Mouse (Mus musculus) liver, embryonic 12.5 days (tissue): ENCODE results near the gene Enoph1. TPM values are rescaled to one million over a fixed set of nuclear protein-coding genes. Genes with fewer than 3 reads are reported as not detected.

Experiments used
- ATAC-seq: fragments of 200-750 bp; cut with Nextera tagmentation; 2 replicates; pipeline ENCODE4 v1.8.0; 2017; ENCODE audit warnings: moderate number of reproducible peaks, mild to moderate bottlenecking, moderate library complexity
- H3K27ac ChIP-seq: fragments of 300-500 bp; sonication (generic); 2 replicates; pipeline ENCODE4 v1.5.1; 2016; ENCODE audit warnings: mild to moderate bottlenecking
- H3K27me3 ChIP-seq: fragments of 300-500 bp; sonication (generic); replicated peaks from 2 replicates; pipeline ENCODE4 v1.6.1; 2016; ENCODE audit warnings: mild to moderate bottlenecking, moderate library complexity
- H3K36me3 ChIP-seq: fragments of 300-500 bp; sonication (generic); 2 replicates; pipeline ENCODE4 v1.6.1; 2016; ENCODE audit warnings: mild to moderate bottlenecking, moderate library complexity
- H3K4me1 ChIP-seq: fragments of 300-500 bp; sonication (generic); 2 replicates; pipeline ENCODE4 v1.6.1; 2016
- H3K4me2 ChIP-seq: fragments of 300-500 bp; sonication (generic); 2 replicates; pipeline ENCODE4 v1.6.1; 2016; ENCODE audit warnings: mild to moderate bottlenecking, moderate library complexity
- H3K4me3 ChIP-seq: fragments of 300-500 bp; sonication (generic); 2 replicates; pipeline ENCODE4 v1.5.1; 2016; ENCODE audit warnings: mild to moderate bottlenecking, moderate library complexity
- H3K9ac ChIP-seq: fragments of 300-500 bp; sonication (generic); 2 replicates; pipeline ENCODE4 v1.6.1; 2016; ENCODE audit warnings: mild to moderate bottlenecking, moderate library complexity
- H3K9me3 ChIP-seq: fragments of 300-500 bp; sonication (generic); replicated peaks from 2 replicates; pipeline ENCODE4 v1.6.1; 2016; ENCODE audit warnings: mild to moderate bottlenecking, moderate library complexity
- WGBS: fragments of 180-500 bp; shearing (Covaris S2); methylation state at CpG from one replicate; pipeline ENCODE4 v1.1.7; 2016; ENCODE audit not compliant: insufficient replicate concordance; 5-methylcytosine and 5-hydroxymethylcytosine counted together
- polyA plus RNA-seq: library from polyadenylated mRNA; unstranded; fragments of >200 nt; fragmentation: Nextera tagmentation; extraction: Ambion mirVana; gene quantifications from 2 replicates; pipeline ENCODE4 v1.2.1, GENCODE M21; 2016

The Enoph1 gene
- polyA plus RNA-seq, 1 experiment from 2014 or later = 33.8 TPM

GRCm38 (mm10) chr5:100042467-100042866, 2.7 kb downstream of the Enoph1 start:
- Histone ChIP-seq H3K27me3 (no peaks in the 10 kb centered on the region), H3K4me3 (no peak overlapping the region), H3K4me1 (peaks cover 55% of the 10 kb centered on the region), H3K9ac (no peak overlapping the region), H3K4me2 (no peak overlapping the region), H3K9me3 (no peaks in the 10 kb centered on the region), H3K36me3 (peaks cover 19% of the 10 kb centered on the region), H3K27ac (no peak overlapping the region)
- 85% methylated on average over 8 of the region's 8 CpGs for WGBS
- no peak for ATAC-seq

GRCm38 (mm10) chr5:100043361-100043760, 3.6 kb downstream of the Enoph1 start:
- no peaks in the 10 kb centered on the region for H3K9me3 ChIP-seq
- peaks cover 16% of the 10 kb centered on the region for H3K36me3 ChIP-seq
- H3K9ac ChIP-seq = no peak overlapping the region
- no peaks in the 10 kb centered on the region for H3K27me3 ChIP-seq
- ATAC-seq = no peak
- no peak overlapping the region for H3K4me2 ChIP-seq
- H3K27ac ChIP-seq = peak overlapping the region; percentile 7; the same call in 1 of the 2 replicates
- H3K4me1 ChIP-seq = peaks cover 60% of the 10 kb centered on the region
- WGBS = 79% methylated on average over 5 of the region's 5 CpGs
- no peak overlapping the region for H3K4me3 ChIP-seq

- Histone ChIP-seq H3K4me3 (no peak overlapping the region), H3K36me3 (peaks cover 16% of the 10 kb centered on the region), H3K4me1 (peaks cover 66% of the 10 kb centered on the region), H3K9ac (no peak overlapping the region), H3K4me2 (no peak overlapping the region), H3K27me3 (no peaks in the 10 kb centered on the region), H3K9me3 (no peaks in the 10 kb centered on the region), H3K27ac (no peak overlapping the region; the same call in 1 of the 2 replicates)
- ATAC-seq = no peak
- WGBS = 68% methylated on average over 4 of the region's 4 CpGs
These were observed 4.2 kb downstream of the Enoph1 start for GRCm38 (mm10) chr5:100044030-100044429.

- peaks cover 72% of the 10 kb centered on the region for H3K4me1 ChIP-seq
- 74% methylated on average over 5 of the region's 5 CpGs for WGBS
- no peak overlapping the region for H3K4me3 ChIP-seq
- H3K36me3 ChIP-seq = peaks cover 16% of the 10 kb centered on the region
- H3K27me3 ChIP-seq = no peaks in the 10 kb centered on the region
- no peak overlapping the region for H3K27ac ChIP-seq
- H3K9ac ChIP-seq = no peak overlapping the region
- H3K9me3 ChIP-seq = no peaks in the 10 kb centered on the region
- no peak overlapping the region for H3K4me2 ChIP-seq
- ATAC-seq = no peak
These were observed 4.8 kb downstream of the Enoph1 start for GRCm38 (mm10) chr5:100044621-100045020.

GRCm38 (mm10) chr5:100046096-100046495, 6.3 kb downstream of the Enoph1 start:
- peaks cover 28% of the 10 kb centered on the region for H3K36me3 ChIP-seq
- H3K4me3 ChIP-seq = no peak overlapping the region
- WGBS = 64% methylated on average over 3 of the region's 3 CpGs
- no peak overlapping the region for H3K9ac ChIP-seq
- ATAC-seq = no peak
- no peaks in the 10 kb centered on the region for H3K27me3 ChIP-seq
- no peaks in the 10 kb centered on the region for H3K9me3 ChIP-seq
- H3K4me2 ChIP-seq = no peak overlapping the region
- no peak overlapping the region for H3K27ac ChIP-seq
- H3K4me1 ChIP-seq = peaks cover 67% of the 10 kb centered on the region

- Histone ChIP-seq H3K27me3 (no peaks in the 10 kb centered on the region), H3K36me3 (peaks cover 35% of the 10 kb centered on the region), H3K27ac (no peak overlapping the region), H3K4me3 (no peak overlapping the region), H3K4me2 (no peak overlapping the region), H3K9me3 (no peaks in the 10 kb centered on the region), H3K4me1 (peaks cover 56% of the 10 kb centered on the region), H3K9ac (no peak overlapping the region)
- ATAC-seq = no peak
- 73% methylated on average over 8 of the region's 8 CpGs for WGBS
These were observed 7.4 kb downstream of the Enoph1 start for GRCm38 (mm10) chr5:100047143-100047640.

- Histone ChIP-seq H3K27ac (peak overlapping the region; percentile 33), H3K4me3 (no peak overlapping the region), H3K4me1 (peaks cover 55% of the 10 kb centered on the region), H3K36me3 (peaks cover 37% of the 10 kb centered on the region), H3K9ac (no peak overlapping the region), H3K9me3 (no peaks in the 10 kb centered on the region), H3K4me2 (no peak overlapping the region), H3K27me3 (no peaks in the 10 kb centered on the region)
- no peak for ATAC-seq
- 76% methylated on average over 7 of the region's 7 CpGs for WGBS
These were observed 8.1 kb downstream of the Enoph1 start for GRCm38 (mm10) chr5:100047871-100048270.

- Histone ChIP-seq H3K4me3 (no peak overlapping the region), H3K4me1 (peaks cover 53% of the 10 kb centered on the region), H3K9ac (no peak overlapping the region), H3K9me3 (no peaks in the 10 kb centered on the region), H3K4me2 (no peak overlapping the region), H3K36me3 (peaks cover 36% of the 10 kb centered on the region), H3K27ac (no peak overlapping the region), H3K27me3 (no peaks in the 10 kb centered on the region)
- ATAC-seq = no peak
- WGBS = 75% methylated on average over 3 of the region's 3 CpGs
These were observed 10.1 kb downstream of the Enoph1 start for GRCm38 (mm10) chr5:100049904-100050303.

- H3K4me1 ChIP-seq = peaks cover 56% of the 10 kb centered on the region
- ATAC-seq = no peak
These were observed 12.9 kb downstream of the Enoph1 start for GRCm38 (mm10) chr5:100052728-100053127.

GRCm38 (mm10) chr5:100054807-100055547, 15.2 kb downstream of the Enoph1 start:
- 23% methylated on average over 11 of the region's 11 CpGs for WGBS
- Histone ChIP-seq H3K36me3 (peaks cover 47% of the 10 kb centered on the region), H3K9ac (no peak overlapping the region), H3K4me2 (peak overlapping the region; percentile 31), H3K4me1 (peaks cover 36% of the 10 kb centered on the region), H3K9me3 (no peaks in the 10 kb centered on the region), H3K27ac (0 out of 2 replicates have a peak overlapping the region, but pooled peaks have one; percentile 16), H3K27me3 (no peaks in the 10 kb centered on the region), H3K4me3 (no peak overlapping the region)
- ATAC-seq = peak; percentile 82

More at GRCm38 (mm10) chr5:100052728-100053127, 12.9 kb downstream of the Enoph1 start:
- no peak overlapping the region for H3K4me3 ChIP-seq
- no peaks in the 10 kb centered on the region for H3K27me3 ChIP-seq
- H3K27ac ChIP-seq = no peak overlapping the region
- H3K9ac ChIP-seq = no peak overlapping the region
- no peaks in the 10 kb centered on the region for H3K9me3 ChIP-seq
- no peak overlapping the region for H3K4me2 ChIP-seq
- peaks cover 32% of the 10 kb centered on the region for H3K36me3 ChIP-seq
- WGBS = 78% methylated on average over 7 of the region's 7 CpGs

- peaks cover 33% of the 10 kb centered on the region for H3K4me1 ChIP-seq
- ATAC-seq = no peak
- H3K9me3 ChIP-seq = no peaks in the 10 kb centered on the region
- H3K4me3 ChIP-seq = no peak overlapping the region
- no peak overlapping the region for H3K27ac ChIP-seq
- H3K9ac ChIP-seq = no peak overlapping the region
- H3K27me3 ChIP-seq = no peaks in the 10 kb centered on the region
- H3K36me3 ChIP-seq = peaks cover 47% of the 10 kb centered on the region
- no peak overlapping the region for H3K4me2 ChIP-seq
- WGBS = 49% methylated on average over 5 of the region's 5 CpGs
These were observed 16.1 kb downstream of the Enoph1 start for GRCm38 (mm10) chr5:100055866-100056369.

GRCm38 (mm10) chr5:100057461-100058209, 17.9 kb downstream of the Enoph1 start:
- Histone ChIP-seq H3K4me2 (no peak overlapping the region), H3K4me1 (peaks cover 33% of the 10 kb centered on the region), H3K9ac (no peak overlapping the region), H3K27ac (no peak overlapping the region), H3K36me3 (peaks cover 50% of the 10 kb centered on the region), H3K9me3 (no peaks in the 10 kb centered on the region), H3K27me3 (no peaks in the 10 kb centered on the region), H3K4me3 (no peak overlapping the region)
- 83% methylated on average over 14 of the region's 15 CpGs for WGBS
- no peak for ATAC-seq
